Mouse (Mus musculus): ENCODE results near the gene Car9. TPM values are rescaled to one million over a fixed set of nuclear protein-coding genes. Genes with fewer than 3 reads are reported as not detected.

Gene Car9
- polyA plus RNA-seq, 1 experiment from 2014 or later = 4.9 TPM

- Histone ChIP-seq H3K79me2 (ENCODE audit: inconsistent target) (no peaks in the 10 kb centered on the region), H3K36me3 (ENCODE audit: inconsistent target) (no peaks in the 10 kb centered on the region), H3K4me3 (ENCODE audit: inconsistent target) (no peak overlapping the region), H3K27ac (no peak overlapping the region)
- 89% methylated on average over 6 of the region's 6 CpGs for WGBS (ENCODE audit: missing documents)
Observed at GRCm38 (mm10) chr4:43503506-43503905, 3.3 kb upstream of the Car9 start.

- no peak overlapping the region for H3K4me3 ChIP-seq (ENCODE audit: inconsistent target)
- 25% methylated on average over 4 of the region's 4 CpGs for WGBS (ENCODE audit: missing documents)
- no peaks in the 10 kb centered on the region for H3K79me2 ChIP-seq (ENCODE audit: inconsistent target)
- H3K36me3 ChIP-seq (ENCODE audit: inconsistent target) = no peaks in the 10 kb centered on the region
- H3K27ac ChIP-seq = no peak overlapping the region
Observed at GRCm38 (mm10) chr4:43504269-43504668, 2.5 kb upstream of the Car9 start.

GRCm38 (mm10) chr4:43506074-43506473 is 692 bp upstream of the Car9 start:
- 89% methylated on average over 8 of the region's 8 CpGs for WGBS (ENCODE audit: missing documents)
- H3K27ac ChIP-seq = no peak overlapping the region

GRCm38 (mm10) chr4:43507938-43508665 is 1.3 kb downstream of the Car9 start:
- no peaks in the 10 kb centered on the region for H3K79me2 ChIP-seq (ENCODE audit: inconsistent target)
- H3K36me3 ChIP-seq (ENCODE audit: inconsistent target) = no peaks in the 10 kb centered on the region
- peak overlapping the region; percentile 62 for H3K4me3 ChIP-seq (ENCODE audit: inconsistent target)
- H3K27ac ChIP-seq = peak overlapping the region; percentile 64
- 5% methylated on average over 19 of the region's 22 CpGs for WGBS (ENCODE audit: missing documents)

More at GRCm38 (mm10) chr4:43506074-43506473, 692 bp upstream of the Car9 start:
- no peaks in the 10 kb centered on the region for H3K36me3 ChIP-seq (ENCODE audit: inconsistent target)
- no peaks in the 10 kb centered on the region for H3K79me2 ChIP-seq (ENCODE audit: inconsistent target)
- H3K4me3 ChIP-seq (ENCODE audit: inconsistent target) = no peak overlapping the region

GRCm38 (mm10) chr4:43508666-43508997 is 1.9 kb downstream of the Car9 start:
- no peaks in the 10 kb centered on the region for H3K79me2 ChIP-seq (ENCODE audit: inconsistent target)
- WGBS (ENCODE audit: missing documents) = 1% methylated on average over 13 of the region's 13 CpGs
- H3K4me3 ChIP-seq (ENCODE audit: inconsistent target) = peak overlapping the region; percentile 62
- no peaks in the 10 kb centered on the region for H3K36me3 ChIP-seq (ENCODE audit: inconsistent target)
- H3K27ac ChIP-seq = peak overlapping the region; percentile 64

GRCm38 (mm10) chr4:43509109-43509508 is 2.3 kb downstream of the Car9 start:
- H3K4me3 ChIP-seq (ENCODE audit: inconsistent target) = peak overlapping the region; percentile 62
- H3K79me2 ChIP-seq (ENCODE audit: inconsistent target) = no peaks in the 10 kb centered on the region
- WGBS (ENCODE audit: missing documents) = 1% methylated on average over 9 of the region's 9 CpGs
- peak overlapping the region; percentile 64 for H3K27ac ChIP-seq
- no peaks in the 10 kb centered on the region for H3K36me3 ChIP-seq (ENCODE audit: inconsistent target)

GRCm38 (mm10) chr4:43511675-43512454 is 5.1 kb downstream of the Car9 start:
- no peaks in the 10 kb centered on the region for H3K36me3 ChIP-seq (ENCODE audit: inconsistent target)
- WGBS (ENCODE audit: missing documents) = 93% methylated on average over 19 of the region's 19 CpGs
- no peaks in the 10 kb centered on the region for H3K79me2 ChIP-seq (ENCODE audit: inconsistent target)
- H3K4me3 ChIP-seq (ENCODE audit: inconsistent target) = no peak overlapping the region
- H3K27ac ChIP-seq = no peak overlapping the region

- Histone ChIP-seq H3K36me3 (ENCODE audit: inconsistent target) (no peaks in the 10 kb centered on the region), H3K79me2 (ENCODE audit: inconsistent target) (no peaks in the 10 kb centered on the region), H3K27ac (no peak overlapping the region), H3K4me3 (ENCODE audit: inconsistent target) (no peak overlapping the region)
- 90% methylated on average over 7 of the region's 7 CpGs for WGBS (ENCODE audit: missing documents)
Observed at GRCm38 (mm10) chr4:43512653-43513052, 5.9 kb downstream of the Car9 start.

- Histone ChIP-seq H3K36me3 (ENCODE audit: inconsistent target) (no peaks in the 10 kb centered on the region), H3K27ac (no peak overlapping the region)
Observed at GRCm38 (mm10) chr4:43513300-43513699, 6.5 kb downstream of the Car9 start.

GRCm38 (mm10) chr4:43513791-43514190 is 7.0 kb downstream of the Car9 start:
- no peak overlapping the region for H3K4me3 ChIP-seq (ENCODE audit: inconsistent target)
- no peaks in the 10 kb centered on the region for H3K36me3 ChIP-seq (ENCODE audit: inconsistent target)
- WGBS (ENCODE audit: missing documents) = 95% methylated on average over 4 of the region's 4 CpGs
- H3K27ac ChIP-seq = no peak overlapping the region
- no peaks in the 10 kb centered on the region for H3K79me2 ChIP-seq (ENCODE audit: inconsistent target)

More at GRCm38 (mm10) chr4:43513300-43513699, 6.5 kb downstream of the Car9 start:
- Histone ChIP-seq H3K79me2 (ENCODE audit: inconsistent target) (no peaks in the 10 kb centered on the region), H3K4me3 (ENCODE audit: inconsistent target) (no peak overlapping the region)
- WGBS (ENCODE audit: missing documents) = 92% methylated on average over 4 of the region's 4 CpGs

GRCm38 (mm10) chr4:43515764-43516708 is 9.3 kb downstream of the Car9 start:
- Histone ChIP-seq H3K36me3 (ENCODE audit: inconsistent target) (no peaks in the 10 kb centered on the region), H3K79me2 (ENCODE audit: inconsistent target) (no peaks in the 10 kb centered on the region), H3K4me3 (ENCODE audit: inconsistent target) (no peak overlapping the region), H3K27ac (no peak overlapping the region)
- WGBS (ENCODE audit: missing documents) = 52% methylated on average over 11 of the region's 11 CpGs

- 85% methylated on average over 10 of the region's 10 CpGs for WGBS (ENCODE audit: missing documents)
- Histone ChIP-seq H3K79me2 (ENCODE audit: inconsistent target) (no peaks in the 10 kb centered on the region), H3K27ac (no peak overlapping the region), H3K4me3 (ENCODE audit: inconsistent target) (no peak overlapping the region), H3K36me3 (ENCODE audit: inconsistent target) (no peaks in the 10 kb centered on the region)
Observed at GRCm38 (mm10) chr4:43519551-43519950, 12.8 kb downstream of the Car9 start.

- no peak overlapping the region for H3K4me3 ChIP-seq (ENCODE audit: inconsistent target)
- 35% methylated on average over 6 of the region's 6 CpGs for WGBS (ENCODE audit: missing documents)
Observed at GRCm38 (mm10) chr4:43519956-43520355, 13.2 kb downstream of the Car9 start.

GRCm38 (mm10) chr4:43527880-43528279 is 21.1 kb downstream of the Car9 start:
- WGBS (ENCODE audit: missing documents) = 80% methylated on average over 5 of the region's 5 CpGs
- Histone ChIP-seq H3K79me2 (ENCODE audit: inconsistent target) (no peaks in the 10 kb centered on the region), H3K36me3 (ENCODE audit: inconsistent target) (peaks cover 15% of the 10 kb centered on the region), H3K27ac (no peak overlapping the region), H3K4me3 (ENCODE audit: inconsistent target) (no peak overlapping the region)

More at GRCm38 (mm10) chr4:43519956-43520355, 13.2 kb downstream of the Car9 start:
- Histone ChIP-seq H3K79me2 (ENCODE audit: inconsistent target) (no peaks in the 10 kb centered on the region), H3K27ac (no peak overlapping the region), H3K36me3 (ENCODE audit: inconsistent target) (no peaks in the 10 kb centered on the region)
